Mouse (Mus musculus): ENCODE results near the gene Ints1. TPM values are rescaled to one million over a fixed set of nuclear protein-coding genes. Genes with fewer than 3 reads are reported as not detected.
"Not testable (repeated sequence)": the region's sequence is repeated elsewhere in the genome, so short reads cannot be mapped to it uniquely, and the experiment has no call there.

Gene Ints1
- polyA plus RNA-seq, 1 experiment from 2014 or later, result 26.3 TPM

- no peak overlapping the region for H3K9ac ChIP-seq (ENCODE audit: low read length)
- H3K4me2 ChIP-seq, result no peak overlapping the region
- H3K9me3 ChIP-seq (ENCODE audit: control insufficient read depth, low read length), result no peaks in the 10 kb centered on the region
- WGBS, result 89% methylated on average over 16 of the region's 16 CpGs
- no peak for DNase-seq (ENCODE audit: low spot score, missing footprints)
- no peak overlapping the region for H3K4me3 ChIP-seq (ENCODE audit: low read depth, low read length)
- ATAC-seq (ENCODE audit: low FRiP score), result no peak
- H3K36me3 ChIP-seq (ENCODE audit: control insufficient read depth, insufficient read depth, low read length), result peaks cover 4% of the 10 kb centered on the region; the same call in 1 of the 2 replicates
- no peaks in the 10 kb centered on the region for H3K27me3 ChIP-seq (ENCODE audit: control insufficient read depth, insufficient read depth, low read length)
- no peaks in the 10 kb centered on the region for H3K4me1 ChIP-seq (ENCODE audit: control insufficient read depth, insufficient read depth, low read length)
- no peak overlapping the region for H3K27ac ChIP-seq (ENCODE audit: low read depth, low read length)
Observed at GRCm38 (mm10) chr5:139749413-139750125, 25.9 kb downstream of the Ints1 start.

GRCm38 (mm10) chr5:139745771-139746170 is 29.7 kb downstream of the Ints1 start:
- WGBS, result 11% methylated on average over 3 of the region's 3 CpGs
- Histone ChIP-seq H3K9me3 (ENCODE audit: control insufficient read depth, low read length) (no peaks in the 10 kb centered on the region), H3K4me1 (ENCODE audit: control insufficient read depth, insufficient read depth, low read length) (no peaks in the 10 kb centered on the region), H3K27me3 (ENCODE audit: control insufficient read depth, insufficient read depth, low read length) (no peaks in the 10 kb centered on the region), H3K4me3 (ENCODE audit: low read depth, low read length) (no peak overlapping the region), H3K27ac (ENCODE audit: low read depth, low read length) (no peak overlapping the region), H3K4me2 (no peak overlapping the region), H3K36me3 (ENCODE audit: control insufficient read depth, insufficient read depth, low read length) (no peaks in the 10 kb centered on the region), H3K9ac (ENCODE audit: low read length) (no peak overlapping the region)
- DNase-seq (ENCODE audit: low spot score, missing footprints), result no peak
- ATAC-seq (ENCODE audit: low FRiP score), result no peak

GRCm38 (mm10) chr5:139742640-139743039 is 32.8 kb downstream of the Ints1 start:
- H3K9ac ChIP-seq (ENCODE audit: low read length); H3K9me3 ChIP-seq (ENCODE audit: control insufficient read depth, low read length); H3K4me1 ChIP-seq (ENCODE audit: control insufficient read depth, insufficient read depth, low read length); ATAC-seq (ENCODE audit: low FRiP score); DNase-seq (ENCODE audit: low spot score, missing footprints); H3K36me3 ChIP-seq (ENCODE audit: control insufficient read depth, insufficient read depth, low read length); H3K4me2 ChIP-seq; H3K27ac ChIP-seq (ENCODE audit: low read depth, low read length); H3K27me3 ChIP-seq (ENCODE audit: control insufficient read depth, insufficient read depth, low read length); H3K4me3 ChIP-seq (ENCODE audit: low read depth, low read length): not testable (repeated sequence)
- 62% methylated on average over 3 of the region's 3 CpGs for WGBS

GRCm38 (mm10) chr5:139738592-139739315 is 36.7 kb downstream of the Ints1 start:
- no peak overlapping the region for H3K9ac ChIP-seq (ENCODE audit: low read length)
- peaks cover 9% of the 10 kb centered on the region for H3K4me1 ChIP-seq (ENCODE audit: control insufficient read depth, insufficient read depth, low read length)
- H3K4me2 ChIP-seq, result no peak overlapping the region
- H3K27ac ChIP-seq (ENCODE audit: low read depth, low read length), result no peak overlapping the region
- DNase-seq (ENCODE audit: low spot score, missing footprints), result no peak
- H3K4me3 ChIP-seq (ENCODE audit: low read depth, low read length), result no peak overlapping the region
- H3K9me3 ChIP-seq (ENCODE audit: control insufficient read depth, low read length), result no peaks in the 10 kb centered on the region
- H3K36me3 ChIP-seq (ENCODE audit: control insufficient read depth, insufficient read depth, low read length), result no peaks in the 10 kb centered on the region
- 80% methylated on average over 7 of the region's 7 CpGs for WGBS
- ATAC-seq (ENCODE audit: low FRiP score), result no peak
- H3K27me3 ChIP-seq (ENCODE audit: control insufficient read depth, insufficient read depth, low read length), result no peaks in the 10 kb centered on the region; the same call in 1 of the 2 replicates

- WGBS, result 83% methylated on average over 14 of the region's 14 CpGs
- H3K4me1 ChIP-seq (ENCODE audit: control insufficient read depth, insufficient read depth, low read length), result peaks cover 9% of the 10 kb centered on the region
- DNase-seq (ENCODE audit: low spot score, missing footprints) (no peak), ATAC-seq (ENCODE audit: low FRiP score) (no peak)
- H3K9me3 ChIP-seq (ENCODE audit: control insufficient read depth, low read length), result no peaks in the 10 kb centered on the region
- H3K4me2 ChIP-seq, result no peak overlapping the region
- H3K36me3 ChIP-seq (ENCODE audit: control insufficient read depth, insufficient read depth, low read length), result no peaks in the 10 kb centered on the region
- H3K27me3 ChIP-seq (ENCODE audit: control insufficient read depth, insufficient read depth, low read length), result no peaks in the 10 kb centered on the region; the same call in 1 of the 2 replicates
- no peak overlapping the region for H3K27ac ChIP-seq (ENCODE audit: low read depth, low read length)
- H3K4me3 ChIP-seq (ENCODE audit: low read depth, low read length), result no peak overlapping the region
- H3K9ac ChIP-seq (ENCODE audit: low read length), result no peak overlapping the region
Observed at GRCm38 (mm10) chr5:139737841-139738591, 37.5 kb downstream of the Ints1 start.

GRCm38 (mm10) chr5:139736504-139736940 is 39.0 kb downstream of the Ints1 start:
- no peaks in the 10 kb centered on the region for H3K9me3 ChIP-seq (ENCODE audit: control insufficient read depth, low read length)
- no peaks in the 10 kb centered on the region for H3K36me3 ChIP-seq (ENCODE audit: control insufficient read depth, insufficient read depth, low read length)
- ATAC-seq (ENCODE audit: low FRiP score) (peak; percentile 47), DNase-seq (ENCODE audit: low spot score, missing footprints) (no peak)
- H3K4me1 ChIP-seq (ENCODE audit: control insufficient read depth, insufficient read depth, low read length), result peaks cover 9% of the 10 kb centered on the region
- peak overlapping the region; percentile 48; the same call in 1 of the 2 replicates for H3K4me3 ChIP-seq (ENCODE audit: low read depth, low read length)
- no peaks in the 10 kb centered on the region; the same call in 1 of the 2 replicates for H3K27me3 ChIP-seq (ENCODE audit: control insufficient read depth, insufficient read depth, low read length)
- H3K4me2 ChIP-seq, result peak overlapping the region; percentile 87
- no peak overlapping the region for H3K27ac ChIP-seq (ENCODE audit: low read depth, low read length)
- H3K9ac ChIP-seq (ENCODE audit: low read length), result peak overlapping the region; percentile 45; the same call in 1 of the 2 replicates
- 13% methylated on average over 10 of the region's 10 CpGs for WGBS

GRCm38 (mm10) chr5:139735677-139736503 is 39.6 kb downstream of the Ints1 start, which contains the start of gene Micall2:
Gene Micall2, minus strand, starts transcription at chr5:139736336.
- DNase-seq (ENCODE audit: low spot score, missing footprints), result peak; percentile 99
- H3K4me2 ChIP-seq, result peak within 1 kb of the TSS; percentile 87
- peak within 1 kb of the TSS; percentile 66 for H3K9ac ChIP-seq (ENCODE audit: low read length)
- no peaks in the 10 kb centered on the region; the same call in 1 of the 2 replicates for H3K27me3 ChIP-seq (ENCODE audit: control insufficient read depth, insufficient read depth, low read length)
- WGBS, result 5% methylated on average over 48 of the region's 50 CpGs
- H3K4me1 ChIP-seq (ENCODE audit: control insufficient read depth, insufficient read depth, low read length), result peaks cover 9% of the 10 kb centered on the region
- H3K36me3 ChIP-seq (ENCODE audit: control insufficient read depth, insufficient read depth, low read length), result no peaks in the 10 kb centered on the region
- H3K4me3 ChIP-seq (ENCODE audit: low read depth, low read length), result peak within 1 kb of the TSS; percentile 48
- H3K27ac ChIP-seq (ENCODE audit: low read depth, low read length), result no peak within 1 kb of the TSS
- no peaks in the 10 kb centered on the region for H3K9me3 ChIP-seq (ENCODE audit: control insufficient read depth, low read length)
- peak; percentile 98 for ATAC-seq (ENCODE audit: low FRiP score)

- no peak overlapping the region for H3K4me3 ChIP-seq (ENCODE audit: low read depth, low read length)
- DNase-seq (ENCODE audit: low spot score, missing footprints), result no peak
- no peaks in the 10 kb centered on the region; the same call in 1 of the 2 replicates for H3K27me3 ChIP-seq (ENCODE audit: control insufficient read depth, insufficient read depth, low read length)
Observed at GRCm38 (mm10) chr5:139734746-139735145, 40.7 kb downstream of the Ints1 start.

More at GRCm38 (mm10) chr5:139734746-139735145, 40.7 kb downstream of the Ints1 start:
- no peaks in the 10 kb centered on the region for H3K9me3 ChIP-seq (ENCODE audit: control insufficient read depth, low read length)
- ATAC-seq (ENCODE audit: low FRiP score), result no peak
- H3K36me3 ChIP-seq (ENCODE audit: control insufficient read depth, insufficient read depth, low read length), result no peaks in the 10 kb centered on the region
- 86% methylated on average over 7 of the region's 7 CpGs for WGBS
- H3K4me1 ChIP-seq (ENCODE audit: control insufficient read depth, insufficient read depth, low read length), result peaks cover 9% of the 10 kb centered on the region
- no peak overlapping the region for H3K4me2 ChIP-seq
- no peak overlapping the region for H3K27ac ChIP-seq (ENCODE audit: low read depth, low read length)
- no peak overlapping the region for H3K9ac ChIP-seq (ENCODE audit: low read length)

Data from midbrain, embryonic 11.5 days (tissue).